Mouse (Mus musculus): ENCODE results near the gene Gpr25.
A peak's percentile ranks its signal among the peaks of the same experiment; 100 is the strongest.

The Gpr25 gene

GRCm38 (mm10) chr1:136233892-136234594, 26.6 kb downstream of the Gpr25 start, which contains the start of gene Inava:
Inava (minus strand) TSS chr1:136234264.
- DNase-seq (ENCODE audit: low read depth, low spot score) = peak; percentile 94

GRCm38 (mm10) chr1:136232986-136233790, 27.5 kb downstream of the Gpr25 start:
- DNase-seq (ENCODE audit: low read depth, low spot score) = peak; percentile 49

- no peak for DNase-seq (ENCODE audit: low read depth, low spot score)
Measured at GRCm38 (mm10) chr1:136232285-136232926, 28.3 kb downstream of the Gpr25 start.

GRCm38 (mm10) chr1:136231596-136231995, 29.1 kb downstream of the Gpr25 start:
- DNase-seq (ENCODE audit: low read depth, low spot score) = peak; percentile 75

GRCm38 (mm10) chr1:136230201-136230600, 30.5 kb downstream of the Gpr25 start:
- no peak for DNase-seq (ENCODE audit: low read depth, low spot score)

- no peak for DNase-seq (ENCODE audit: low read depth, low spot score)
Measured at GRCm38 (mm10) chr1:136229040-136229373, 31.7 kb downstream of the Gpr25 start.

GRCm38 (mm10) chr1:136228328-136229039, 32.2 kb downstream of the Gpr25 start:
- no peak for DNase-seq (ENCODE audit: low read depth, low spot score)

- DNase-seq (ENCODE audit: low read depth, low spot score) = no peak
Measured at GRCm38 (mm10) chr1:136227870-136228269, 32.8 kb downstream of the Gpr25 start.

- DNase-seq (ENCODE audit: low read depth, low spot score) = no peak
Measured at GRCm38 (mm10) chr1:136226626-136227025, 34.0 kb downstream of the Gpr25 start.

- DNase-seq (ENCODE audit: low read depth, low spot score) = no peak
Measured at GRCm38 (mm10) chr1:136225846-136226245, 34.8 kb downstream of the Gpr25 start.

GRCm38 (mm10) chr1:136223758-136224342, 36.8 kb downstream of the Gpr25 start:
- no peak for DNase-seq (ENCODE audit: low read depth, low spot score)

- no peak for DNase-seq (ENCODE audit: low read depth, low spot score)
Measured at GRCm38 (mm10) chr1:136222386-136222785, 38.3 kb downstream of the Gpr25 start.

GRCm38 (mm10) chr1:136220037-136220871, 40.4 kb downstream of the Gpr25 start:
- DNase-seq (ENCODE audit: low read depth, low spot score) = no peak

- no peak for DNase-seq (ENCODE audit: low read depth, low spot score)
Measured at GRCm38 (mm10) chr1:136214304-136214703, 46.4 kb downstream of the Gpr25 start.

GRCm38 (mm10) chr1:136212803-136213202, 47.9 kb downstream of the Gpr25 start, which contains the start of gene Mroh3:
Mroh3 (minus strand) TSS chr1:136212828.
- DNase-seq (ENCODE audit: low read depth, low spot score) = peak; percentile 62

Data from R1 (cell line).